Mouse (Mus musculus) urinary bladder, postnatal 10 days (tissue): ENCODE data around the gene Ccdc155.
A peak's percentile ranks its signal among the peaks of the same experiment; 100 is the strongest.

ENCODE experiments used
- DNase-seq: peaks from one replicate; pipeline ENCODE4 v3.0.0; 2022; ENCODE audit warnings: low spot score

Ccdc155 gene

DNA sequence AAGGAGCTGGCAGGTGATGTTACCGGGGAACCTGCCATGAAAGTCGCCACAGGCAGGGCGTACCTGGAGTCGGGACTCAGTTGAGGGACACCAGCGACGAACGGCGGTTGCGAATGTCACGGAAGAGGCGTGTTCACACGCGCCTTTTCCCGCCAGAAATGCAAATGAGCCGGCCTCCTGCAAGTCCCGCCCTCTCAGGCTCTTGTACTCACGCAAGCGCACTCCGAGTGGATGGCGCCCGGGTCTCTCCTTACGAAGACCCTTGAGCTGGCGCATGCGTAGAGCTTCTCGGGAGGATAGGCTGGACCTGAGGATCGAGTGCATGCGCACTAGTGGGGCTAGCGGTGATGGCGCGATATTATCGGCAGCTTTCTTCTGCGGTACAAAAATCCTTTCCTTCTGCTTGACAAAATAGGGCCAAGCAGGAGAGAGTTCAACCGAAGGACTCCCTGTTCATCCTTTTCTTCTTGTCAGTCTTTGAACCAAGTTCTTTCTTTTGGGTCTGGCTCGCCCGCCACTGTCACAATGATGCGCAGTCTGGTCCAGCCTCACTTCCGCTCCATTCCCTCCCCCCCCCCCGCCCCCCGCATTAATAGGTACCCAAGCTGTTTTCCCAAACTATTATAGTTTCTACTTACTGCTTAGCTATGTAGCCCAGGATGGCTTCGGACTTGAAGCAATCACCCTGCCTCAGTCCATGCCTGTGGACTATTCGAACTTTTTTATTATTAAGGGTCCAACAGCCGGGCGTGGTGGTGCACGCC lies at the start of gene Ccdc155:
TSS of gene Ccdc155 (minus strand) at position 513 of the 764 bp plus-strand sequence.
- peak; percentile 39 for DNase-seq

GRCm38 (mm10) chr7:45253806-45254205 lies 49.1 kb upstream of the Ccdc155 start:
- DNase-seq = no peak

- no peak for DNase-seq
Observed at GRCm38 (mm10) chr7:45247666-45248065, 43.0 kb upstream of the Ccdc155 start.

DNA sequence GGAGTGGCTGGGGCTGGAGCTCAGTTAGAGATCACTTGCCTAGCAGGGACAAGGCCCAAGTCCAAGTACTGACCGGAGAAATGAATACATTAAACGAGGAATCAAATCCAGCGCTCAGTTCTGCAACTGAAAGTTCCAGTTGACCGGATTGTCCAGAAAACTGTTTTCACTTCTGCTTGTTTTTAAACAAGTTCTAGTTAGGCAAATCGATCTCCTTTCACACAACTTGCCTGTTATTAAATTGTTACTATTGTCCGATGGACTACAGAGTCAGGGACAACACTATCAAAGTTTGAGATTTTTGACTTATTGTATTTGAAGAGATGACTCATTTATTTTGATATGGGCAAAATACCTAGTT lies 36.7 kb upstream of the Ccdc155 start:
- no peak for DNase-seq

DNA sequence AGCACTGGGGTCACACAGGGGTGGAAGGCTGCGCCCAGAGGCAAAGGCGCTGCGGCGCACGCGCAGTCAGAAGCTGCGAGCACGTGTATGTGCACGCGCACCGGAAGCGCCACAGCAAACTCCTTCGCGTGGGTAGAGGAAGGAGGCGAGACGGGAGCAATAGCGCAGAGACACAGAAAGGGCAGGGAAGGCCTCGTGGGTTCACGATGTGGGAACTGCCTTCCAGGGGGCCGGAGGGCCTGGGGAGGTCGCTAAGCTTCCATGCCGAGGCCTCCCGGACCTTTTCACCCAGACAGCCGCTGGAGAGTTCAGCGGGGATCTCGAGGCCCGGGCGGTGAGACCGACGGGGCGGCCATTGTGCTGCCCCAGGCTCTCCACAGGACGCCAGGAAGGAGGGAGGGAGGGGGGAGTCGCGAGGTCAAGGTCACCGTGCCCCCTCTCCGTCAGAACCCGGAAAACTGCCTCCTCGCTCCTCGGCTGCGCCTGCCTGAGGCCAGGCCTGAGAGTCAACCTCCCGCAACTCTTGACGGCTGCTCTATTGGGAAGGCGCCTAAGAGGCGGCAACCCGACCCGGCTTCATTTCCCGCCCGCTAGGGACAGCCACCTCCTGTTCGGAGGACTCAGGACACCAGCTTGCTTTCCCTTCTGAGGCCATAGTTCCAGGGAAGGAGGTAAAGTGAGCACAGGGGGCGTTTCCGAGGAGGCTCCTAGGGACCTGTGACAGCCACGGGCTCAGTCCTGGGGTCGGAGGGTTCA lies 36.1 kb upstream of the Ccdc155 start, which contains the start of gene Slc6a16:
TSS of gene Slc6a16 (plus strand) at position 453 of the 756 bp plus-strand sequence.
- no peak for DNase-seq

- no peak for DNase-seq
Observed at GRCm38 (mm10) chr7:45240109-45240508, 35.4 kb upstream of the Ccdc155 start.

- DNase-seq = no peak
Observed at GRCm38 (mm10) chr7:45238723-45239496, 34.2 kb upstream of the Ccdc155 start, which contains the start of gene Cd37. Cd37 (minus strand) TSS chr7:45239115.

DNA sequence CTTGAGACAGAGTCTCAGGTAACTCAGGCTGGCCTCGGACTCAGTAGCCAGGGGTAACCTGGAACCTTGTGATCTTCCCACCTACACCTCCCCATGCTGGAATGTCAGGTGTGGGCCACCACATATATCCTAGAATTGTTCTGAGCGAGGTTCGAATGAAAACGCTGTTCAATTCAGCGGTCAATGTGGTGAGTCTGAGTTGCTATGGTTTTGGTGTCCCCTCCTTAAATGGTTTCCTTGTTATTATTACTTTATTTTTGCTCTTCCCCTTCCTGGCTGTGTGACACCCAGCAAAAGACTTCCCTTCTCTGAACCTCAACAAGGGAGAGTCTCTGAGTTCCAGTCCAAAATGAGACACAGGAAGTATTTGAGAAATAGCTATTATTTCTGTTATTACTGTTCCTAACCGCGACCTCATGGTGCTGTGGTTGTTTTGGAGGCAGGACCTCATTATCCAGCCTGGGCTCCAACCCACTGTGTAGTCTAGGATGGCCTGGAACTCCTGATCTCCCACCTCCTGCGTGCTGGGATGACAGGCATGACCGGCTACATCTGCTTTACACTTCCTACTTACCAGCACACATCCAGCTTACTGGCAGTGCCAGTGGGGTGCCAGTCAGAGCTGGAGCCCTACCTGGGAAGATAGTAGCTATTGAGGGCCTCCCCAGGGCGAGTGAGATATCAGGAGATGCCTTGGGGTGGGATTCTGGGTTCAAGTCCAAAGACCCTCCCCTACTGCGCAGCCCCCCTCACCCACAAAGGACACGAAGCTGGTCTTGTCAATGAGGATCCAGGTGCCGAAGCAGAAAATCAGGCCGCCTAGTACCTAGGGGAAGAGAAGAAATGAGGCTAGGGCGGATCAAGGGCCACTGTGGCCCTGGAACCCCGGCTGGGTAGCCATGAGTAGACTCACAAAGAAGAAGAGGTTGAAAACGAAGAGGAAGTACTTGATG lies 33.3 kb upstream of the Ccdc155 start:
- no peak for DNase-seq

GRCm38 (mm10) chr7:45235656-45236180 lies 31.0 kb upstream of the Ccdc155 start:
- no peak for DNase-seq

GRCm38 (mm10) chr7:45234922-45235571 lies 30.4 kb upstream of the Ccdc155 start:
- DNase-seq = no peak

GRCm38 (mm10) chr7:45234333-45234841 lies 29.7 kb upstream of the Ccdc155 start:
- DNase-seq = no peak

DNA sequence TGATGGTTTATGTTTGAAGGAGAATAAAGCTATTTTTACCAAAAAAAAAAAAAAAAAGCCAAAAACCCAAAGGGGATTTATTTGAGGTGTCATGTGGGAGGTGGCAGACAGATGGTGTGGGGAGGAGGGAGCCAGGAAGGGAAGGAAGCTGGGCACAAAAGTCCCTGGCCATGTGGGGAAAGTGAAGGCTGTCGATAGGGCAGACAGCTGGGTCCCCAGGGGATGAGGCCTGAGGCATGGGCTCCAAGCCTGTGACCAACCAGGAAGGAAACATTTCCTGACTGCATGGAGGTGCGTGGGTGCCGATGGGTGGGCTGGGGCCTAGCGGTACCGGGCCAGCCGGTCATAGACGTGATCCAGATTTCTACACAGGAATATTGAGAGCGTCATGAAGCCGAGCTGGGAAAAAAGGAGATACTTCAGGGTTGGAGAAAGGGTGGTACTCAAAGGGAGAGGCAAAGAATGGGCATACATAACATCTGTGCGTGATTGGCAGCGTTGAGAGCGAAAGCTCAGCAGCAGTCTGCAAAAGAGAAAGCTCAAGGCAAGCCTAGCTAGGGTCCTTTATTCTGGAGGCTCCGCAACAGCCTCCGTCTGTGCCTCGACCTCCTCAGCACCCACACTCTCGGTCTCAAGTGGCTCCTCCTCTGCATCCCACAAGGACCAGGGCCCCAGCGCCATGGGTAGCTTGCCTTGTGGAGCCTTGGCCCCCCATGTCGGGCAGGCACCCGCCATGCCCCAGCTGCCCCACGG lies 29.1 kb upstream of the Ccdc155 start:
- no peak for DNase-seq

- DNase-seq = no peak
Observed at GRCm38 (mm10) chr7:45232716-45233465, 28.2 kb upstream of the Ccdc155 start.

GRCm38 (mm10) chr7:45231941-45232340 lies 27.2 kb upstream of the Ccdc155 start:
- DNase-seq = no peak

DNA sequence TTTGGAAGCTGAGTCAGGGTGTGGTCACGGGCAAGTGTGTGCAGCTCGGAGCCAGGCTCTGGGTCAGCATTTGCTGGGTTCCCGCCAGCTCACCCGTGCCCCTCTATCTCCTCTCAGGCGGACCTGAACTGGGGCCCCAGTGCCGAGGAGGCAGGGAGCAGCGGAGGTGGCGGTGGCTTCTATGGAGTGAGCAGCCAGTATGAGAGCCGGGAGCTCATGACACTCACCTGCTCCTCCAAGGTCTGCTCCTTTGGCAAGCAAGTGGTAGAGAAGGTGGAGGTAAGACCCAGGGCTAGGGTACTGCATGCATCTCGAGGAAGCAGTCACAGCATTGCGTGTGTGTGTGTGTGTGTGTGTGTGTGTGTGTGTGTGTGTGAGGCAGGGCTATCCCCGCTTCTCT lies 26.5 kb upstream of the Ccdc155 start:
- no peak for DNase-seq

- no peak for DNase-seq
Observed at GRCm38 (mm10) chr7:45229459-45230203, 24.9 kb upstream of the Ccdc155 start.

DNA sequence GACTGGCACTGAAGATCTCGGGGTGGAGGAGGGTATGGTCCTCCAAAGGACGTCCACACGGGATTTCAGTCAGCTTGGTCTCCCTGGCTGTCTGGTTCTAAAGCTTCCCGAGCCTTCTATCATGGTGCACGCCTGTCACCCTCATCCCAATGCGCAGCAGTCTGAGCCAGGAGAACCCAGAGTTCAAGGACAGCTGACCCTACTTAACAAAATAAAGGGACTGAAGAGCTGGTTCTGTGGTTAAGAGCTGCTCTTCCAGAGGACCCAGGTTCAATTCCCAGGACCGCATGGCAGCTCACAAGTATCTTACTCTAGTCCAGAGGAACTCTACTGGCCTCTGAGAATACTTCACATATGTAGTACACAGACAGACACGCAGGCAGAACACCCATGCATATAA lies 24.4 kb upstream of the Ccdc155 start:
- DNase-seq = no peak

GRCm38 (mm10) chr7:45228548-45228947 lies 23.9 kb upstream of the Ccdc155 start:
- no peak for DNase-seq
